Mouse (Mus musculus): ENCODE results near the gene Adam17. TPM values are rescaled to one million over a fixed set of nuclear protein-coding genes. Genes with fewer than 3 reads are reported as not detected.

The Adam17 gene
- polyA plus RNA-seq, 1 experiment from 2014 or later, result 22.4 TPM

- H3K9ac ChIP-seq (replicated peaks; ENCODE audit: low read length), result peak overlapping the region; percentile 82
- peak overlapping the region; percentile 90 for H3K27ac ChIP-seq (replicated peaks; ENCODE audit: low read depth, low read length)
- H3K4me1 ChIP-seq (ENCODE audit: control insufficient read depth, insufficient read depth, low read length), result peaks cover 20% of the 10 kb centered on the region
- H3K27me3 ChIP-seq (ENCODE audit: control insufficient read depth, insufficient read depth, low read length), result no peaks in the 10 kb centered on the region
- peak; percentile 10; the same call in 1 of the 2 replicates for ATAC-seq (ENCODE audit: low FRiP score, low TSS enrichment)
- H3K9me3 ChIP-seq (ENCODE audit: control insufficient read depth, low read length), result no peaks in the 10 kb centered on the region
- H3K4me3 ChIP-seq (replicated peaks; ENCODE audit: low read depth, low read length), result peak overlapping the region; percentile 80
- peak; percentile 56 for DNase-seq
- 39% methylated on average over 18 of the region's 18 CpGs for WGBS
- peaks cover 29% of the 10 kb centered on the region for H3K36me3 ChIP-seq (ENCODE audit: control insufficient read depth, insufficient read depth, low read length)
- peak overlapping the region; percentile 82 for H3K4me2 ChIP-seq (ENCODE audit: low read length)
Observed at GRCm38 (mm10) chr12:21286712-21287650, 86.5 kb downstream of the Adam17 start.

- peaks cover 20% of the 10 kb centered on the region for H3K4me1 ChIP-seq (ENCODE audit: control insufficient read depth, insufficient read depth, low read length)
- H3K4me3 ChIP-seq (replicated peaks; ENCODE audit: low read depth, low read length), result peak within 1 kb of the TSS; percentile 80
- H3K27me3 ChIP-seq (ENCODE audit: control insufficient read depth, insufficient read depth, low read length), result no peaks in the 10 kb centered on the region
- H3K9me3 ChIP-seq (ENCODE audit: control insufficient read depth, low read length), result no peaks in the 10 kb centered on the region
- ATAC-seq (ENCODE audit: low FRiP score, low TSS enrichment) (peak; percentile 95), DNase-seq (peak; percentile 100)
- under 1% methylated on average over 28 of the region's 28 CpGs for WGBS
- H3K36me3 ChIP-seq (ENCODE audit: control insufficient read depth, insufficient read depth, low read length), result peaks cover 23% of the 10 kb centered on the region
- H3K27ac ChIP-seq (replicated peaks; ENCODE audit: low read depth, low read length), result peak within 1 kb of the TSS; percentile 90
- peak within 1 kb of the TSS; percentile 87 for H3K4me2 ChIP-seq (ENCODE audit: low read length)
- peak within 1 kb of the TSS; percentile 82 for H3K9ac ChIP-seq (replicated peaks; ENCODE audit: low read length)
Observed at GRCm38 (mm10) chr12:21286243-21286622, 87.2 kb downstream of the Adam17 start, which contains the start of gene Itgb1bp1. Itgb1bp1 (minus strand) TSS chr12:21286284.

- ATAC-seq (ENCODE audit: low FRiP score, low TSS enrichment), result peak; percentile 6
- H3K27ac ChIP-seq (replicated peaks; ENCODE audit: low read depth, low read length), result peak overlapping the region; percentile 90
- no peak for DNase-seq
Observed at GRCm38 (mm10) chr12:21285508-21286242, 87.8 kb downstream of the Adam17 start.

GRCm38 (mm10) chr12:21284761-21285441 is 88.5 kb downstream of the Adam17 start, which contains the start of gene Cpsf3:
Cpsf3 (plus strand) TSS chr12:21285391.
- H3K4me1 ChIP-seq (ENCODE audit: control insufficient read depth, insufficient read depth, low read length), result peaks cover 20% of the 10 kb centered on the region
- peak within 1 kb of the TSS; percentile 80 for H3K4me3 ChIP-seq (replicated peaks; ENCODE audit: low read depth, low read length)
- no peak for DNase-seq
- peak within 1 kb of the TSS; percentile 82 for H3K9ac ChIP-seq (replicated peaks; ENCODE audit: low read length)
- peak within 1 kb of the TSS; percentile 87 for H3K4me2 ChIP-seq (ENCODE audit: low read length)
- WGBS, result 59% methylated on average over 11 of the region's 11 CpGs
- ATAC-seq (ENCODE audit: low FRiP score, low TSS enrichment), result no peak
- peak within 1 kb of the TSS; percentile 90 for H3K27ac ChIP-seq (replicated peaks; ENCODE audit: low read depth, low read length)
- H3K27me3 ChIP-seq (ENCODE audit: control insufficient read depth, insufficient read depth, low read length), result no peaks in the 10 kb centered on the region
- no peaks in the 10 kb centered on the region for H3K9me3 ChIP-seq (ENCODE audit: control insufficient read depth, low read length)
- H3K36me3 ChIP-seq (ENCODE audit: control insufficient read depth, insufficient read depth, low read length), result peaks cover 10% of the 10 kb centered on the region

More at GRCm38 (mm10) chr12:21285508-21286242, 87.8 kb downstream of the Adam17 start:
- Histone ChIP-seq H3K4me3 (replicated peaks; ENCODE audit: low read depth, low read length) (peak overlapping the region; percentile 80), H3K4me1 (ENCODE audit: control insufficient read depth, insufficient read depth, low read length) (peaks cover 20% of the 10 kb centered on the region), H3K27me3 (ENCODE audit: control insufficient read depth, insufficient read depth, low read length) (no peaks in the 10 kb centered on the region), H3K36me3 (ENCODE audit: control insufficient read depth, insufficient read depth, low read length) (peaks cover 17% of the 10 kb centered on the region), H3K4me2 (ENCODE audit: low read length) (peak overlapping the region; percentile 87), H3K9me3 (ENCODE audit: control insufficient read depth, low read length) (no peaks in the 10 kb centered on the region), H3K9ac (replicated peaks; ENCODE audit: low read length) (peak overlapping the region; percentile 75)
- under 1% methylated on average over 47 of the region's 47 CpGs for WGBS

- WGBS, result 88% methylated on average over 1 of the region's 1 CpGs
- DNase-seq (no peak), ATAC-seq (ENCODE audit: low FRiP score, low TSS enrichment) (no peak)
- H3K4me1 ChIP-seq (ENCODE audit: control insufficient read depth, insufficient read depth, low read length), result no peaks in the 10 kb centered on the region
- no peak overlapping the region for H3K4me3 ChIP-seq (replicated peaks; ENCODE audit: low read depth, low read length)
- H3K27me3 ChIP-seq (ENCODE audit: control insufficient read depth, insufficient read depth, low read length), result no peaks in the 10 kb centered on the region
- H3K9ac ChIP-seq (replicated peaks; ENCODE audit: low read length), result no peak overlapping the region
- H3K9me3 ChIP-seq (ENCODE audit: control insufficient read depth, low read length), result no peaks in the 10 kb centered on the region
- H3K4me2 ChIP-seq (ENCODE audit: low read length), result no peak overlapping the region
- peaks cover 16% of the 10 kb centered on the region for H3K36me3 ChIP-seq (ENCODE audit: control insufficient read depth, insufficient read depth, low read length)
- H3K27ac ChIP-seq (replicated peaks; ENCODE audit: low read depth, low read length), result no peak overlapping the region
Observed at GRCm38 (mm10) chr12:21277352-21277864, 96.0 kb downstream of the Adam17 start.

GRCm38 (mm10) chr12:21274446-21274845 is 99.0 kb downstream of the Adam17 start:
- 78% methylated on average over 7 of the region's 7 CpGs for WGBS
- ATAC-seq (ENCODE audit: low FRiP score, low TSS enrichment), result no peak
- H3K27me3 ChIP-seq (ENCODE audit: control insufficient read depth, insufficient read depth, low read length), result no peaks in the 10 kb centered on the region
- H3K4me1 ChIP-seq (ENCODE audit: control insufficient read depth, insufficient read depth, low read length), result no peaks in the 10 kb centered on the region
- no peak overlapping the region for H3K4me3 ChIP-seq (replicated peaks; ENCODE audit: low read depth, low read length)
- H3K9ac ChIP-seq (replicated peaks; ENCODE audit: low read length), result no peak overlapping the region
- no peaks in the 10 kb centered on the region for H3K9me3 ChIP-seq (ENCODE audit: control insufficient read depth, low read length)
- H3K36me3 ChIP-seq (ENCODE audit: control insufficient read depth, insufficient read depth, low read length), result peaks cover 45% of the 10 kb centered on the region
- DNase-seq, result no peak
- no peak overlapping the region for H3K4me2 ChIP-seq (ENCODE audit: low read length)
- no peak overlapping the region for H3K27ac ChIP-seq (replicated peaks; ENCODE audit: low read depth, low read length)

Measured in midbrain, embryonic 14.5 days (tissue).